Mouse (Mus musculus) brain, embryonic 14.5 days (tissue): ENCODE data around the gene Baz2b. TPM values are rescaled to one million over a fixed set of nuclear protein-coding genes. Genes with fewer than 3 reads are reported as not detected.
A peak's percentile ranks its signal among the peaks of the same experiment; 100 is the strongest.

Experiments used
- DNase-seq: peaks from one replicate; pipeline ENCODE4 v3.0.0-alpha.2; 2011; ENCODE audit warnings: low read depth
- CTCF ChIP-seq: fragments of 200-500 bp; IDR thresholded peaks from 2 replicates; pipeline ENCODE4 v1.5.1; 2012; ENCODE audit warnings: inconsistent platforms, mild to moderate bottlenecking, moderate library complexity, borderline replicate concordance; ENCODE audit not compliant: insufficient read depth, insufficient read length; ENCODE audit errors: extremely low read depth
- POLR2A ChIP-seq: fragments of 200-500 bp; IDR thresholded peaks from 2 replicates; pipeline ENCODE4 v1.6.1; 2012; ENCODE audit warnings: mild to moderate bottlenecking, inconsistent platforms, borderline replicate concordance; ENCODE audit not compliant: poor library complexity, insufficient read depth, insufficient read length, severe bottlenecking; ENCODE audit errors: extremely low read depth
- polyA plus RNA-seq: library from polyadenylated mRNA; depleted of rRNA; stranded (reverse); fragments of >200 nt; gene quantifications from 2 replicates; pipeline ENCODE4 v1.2.3, GENCODE M21; 2012

The Baz2b gene
- polyA plus RNA-seq, 1 experiment = 73.4 TPM

- peak; percentile 66 for DNase-seq
- no peak for TF ChIP-seq CTCF
- TF ChIP-seq POLR2A = no peak
Observed at GRCm38 (mm10) chr2:60126292-60126691, 83.3 kb downstream of the Baz2b start.

DNA sequence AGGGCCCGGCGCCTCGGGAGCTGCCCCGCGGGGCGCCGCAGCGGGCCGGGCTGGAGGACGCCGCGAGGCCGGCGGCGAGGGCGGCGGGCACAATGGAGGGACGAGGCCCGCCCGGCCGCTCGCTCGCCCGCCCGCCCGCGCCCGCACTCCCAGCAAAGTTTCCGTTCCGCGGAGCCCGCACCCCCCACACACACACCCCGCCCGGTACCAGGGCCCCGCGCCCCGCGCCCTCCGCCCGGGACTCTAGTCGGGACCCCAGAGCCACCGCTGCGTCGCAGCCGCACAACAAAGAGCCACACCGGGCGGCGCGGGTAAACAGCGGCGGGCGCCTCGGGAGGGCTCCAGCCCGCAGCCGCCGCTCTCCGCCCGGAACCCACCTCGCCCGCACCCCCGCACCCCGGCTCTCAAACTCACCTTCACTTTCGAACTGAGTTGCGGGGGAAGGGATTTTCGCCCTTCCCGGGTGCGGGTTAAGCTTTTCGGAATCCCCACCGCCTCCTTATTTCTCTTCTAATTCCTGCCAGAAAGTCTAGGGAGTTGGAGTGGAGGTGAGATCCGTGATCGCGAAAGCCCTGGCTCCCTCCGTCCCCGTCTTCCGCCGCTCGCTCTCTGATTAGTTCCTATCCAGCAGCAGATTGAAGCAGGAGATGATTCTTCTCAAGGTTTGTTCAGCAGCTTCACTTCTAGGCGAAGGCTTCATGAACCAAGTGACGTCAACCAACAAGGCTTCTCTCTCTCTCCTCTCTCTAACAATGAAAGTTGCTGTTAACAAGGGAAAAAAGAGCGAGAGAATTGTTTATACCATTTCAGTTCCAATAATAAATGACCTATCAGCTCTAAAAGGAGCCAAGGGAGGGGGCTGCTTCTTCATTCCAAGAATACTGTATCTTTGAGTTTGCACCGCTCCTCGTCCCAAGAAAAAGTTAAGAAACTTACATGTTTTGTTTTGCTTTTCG, 84.3 kb downstream of the Baz2b start:
- peak; percentile 91 for DNase-seq
- TF ChIP-seq POLR2A = peak; percentile 17; the same call in 1 of the 2 replicates
- no peak for TF ChIP-seq CTCF

DNA sequence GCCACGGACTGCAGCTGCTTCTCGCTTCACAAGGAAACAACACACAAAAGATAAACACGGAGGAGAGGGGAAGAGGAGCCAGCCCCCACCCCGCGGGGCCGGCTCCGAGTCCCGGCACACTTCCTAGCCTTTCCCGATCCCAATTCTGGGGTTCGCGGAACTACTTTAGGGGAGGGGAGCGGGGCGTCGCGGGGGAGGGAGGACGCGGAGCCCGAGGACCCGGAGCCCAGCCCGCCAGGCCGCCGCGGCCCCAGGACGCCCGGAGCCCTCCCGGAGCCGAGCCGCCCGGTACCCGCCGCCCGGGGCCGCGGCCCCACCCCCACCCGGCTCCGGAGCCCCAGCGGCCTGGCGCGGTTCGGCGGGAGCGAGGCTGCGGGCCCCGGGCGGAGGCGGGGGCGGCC, 85.0 kb downstream of the Baz2b start:
- peak; percentile 79 for DNase-seq
- TF ChIP-seq CTCF (no peak), POLR2A (peak; percentile 23; the same call in 1 of the 2 replicates)

- TF ChIP-seq CTCF = no peak
- DNase-seq = no peak
Observed at GRCm38 (mm10) chr2:60123911-60124647, 85.6 kb downstream of the Baz2b start.

GRCm38 (mm10) chr2:60123061-60123874, 86.4 kb downstream of the Baz2b start:
- DNase-seq = peak; percentile 75
- no peak for TF ChIP-seq CTCF
- TF ChIP-seq POLR2A = no peak

- DNase-seq = peak; percentile 82
- TF ChIP-seq POLR2A = no peak
- TF ChIP-seq CTCF = no peak
Observed at GRCm38 (mm10) chr2:60122188-60122587, 87.5 kb downstream of the Baz2b start.

DNA sequence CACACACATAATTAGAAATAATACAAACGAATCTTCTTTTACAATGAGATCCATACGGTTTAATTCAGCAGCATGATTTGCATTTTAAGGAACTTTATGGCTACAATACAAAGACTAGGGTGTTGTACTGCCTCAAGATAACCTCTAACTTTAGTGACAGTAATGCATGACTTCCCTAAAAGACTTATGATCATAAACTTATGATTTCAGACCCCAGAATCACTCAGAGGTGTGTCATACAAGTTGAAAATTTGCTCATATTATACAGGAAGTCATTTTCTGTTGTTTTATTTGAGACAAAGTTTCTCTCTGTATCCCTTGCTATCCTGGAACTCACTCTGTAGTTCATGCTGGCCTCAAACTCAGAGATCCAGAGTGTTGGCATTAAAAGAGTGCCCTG, 89.0 kb downstream of the Baz2b start:
- DNase-seq = no peak
- no peak for TF ChIP-seq CTCF
- no peak for TF ChIP-seq POLR2A

DNA sequence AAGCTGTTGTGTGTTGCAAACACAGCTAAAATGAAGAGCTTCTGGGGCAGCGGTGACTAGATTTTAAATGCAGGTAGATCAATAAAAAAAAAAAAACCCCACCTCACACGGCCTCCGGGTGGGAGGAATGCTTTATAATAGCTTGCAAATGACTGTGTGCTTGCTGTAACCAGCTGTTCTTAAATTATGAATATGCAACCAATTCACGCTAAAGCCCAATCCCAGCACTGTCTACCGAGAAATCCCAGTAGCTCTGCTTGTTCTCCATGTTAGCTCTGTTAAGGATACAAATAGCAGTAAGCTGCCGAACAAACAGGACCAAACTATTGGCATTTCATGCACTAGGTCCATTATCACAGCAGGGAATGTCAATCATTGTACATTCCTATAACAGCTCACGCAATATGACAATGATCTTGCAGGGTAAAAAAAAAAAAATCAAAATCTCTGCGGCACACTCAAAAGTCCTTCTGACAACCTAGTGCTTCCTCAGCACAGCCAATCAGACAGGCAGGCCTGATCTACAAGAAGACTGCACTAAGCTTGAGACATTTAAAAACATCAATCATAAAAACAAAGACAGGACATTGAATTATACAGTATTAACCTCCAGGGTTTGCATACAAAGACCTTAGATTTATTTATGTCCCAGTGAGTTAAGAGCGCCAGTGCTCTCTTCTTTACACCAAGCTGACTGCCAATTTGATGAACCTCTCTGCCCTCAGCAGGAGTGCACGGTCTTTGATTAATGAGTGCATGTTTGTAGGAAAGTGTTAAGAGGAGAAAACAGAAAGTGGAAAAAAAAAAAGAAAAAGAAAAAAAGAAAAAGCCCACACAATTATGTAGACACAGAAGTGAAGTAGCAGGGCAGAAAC, 90.7 kb downstream of the Baz2b start:
- TF ChIP-seq POLR2A (no peak), CTCF (no peak)

GRCm38 (mm10) chr2:60117867-60118266, 91.8 kb downstream of the Baz2b start:
- DNase-seq = peak; percentile 41
- TF ChIP-seq POLR2A (no peak), CTCF (no peak)

More for the DNA sequence above, 90.7 kb downstream of the Baz2b start:
- DNase-seq = peak; percentile 81

GRCm38 (mm10) chr2:60115891-60116554, 93.6 kb downstream of the Baz2b start:
- peak; percentile 41 for DNase-seq
- no peak for TF ChIP-seq POLR2A
- no peak for TF ChIP-seq CTCF
